Mouse (Mus musculus) megakaryocyte, embryonic 14.5 days (primary cell): Measurements from ENCODE around the gene Dnhd1.

Experiments used
- FLI1 ChIP-seq: IDR thresholded peaks from 2 replicates; pipeline ENCODE4 v1.6.1; 2012; ENCODE audit warnings: low read length, inconsistent platforms, mixed read lengths
- GATA1 ChIP-seq: IDR thresholded peaks from 3 replicates; pipeline ENCODE4 v1.6.1; 2012; ENCODE audit warnings: mixed read lengths, low read length, inconsistent platforms, borderline replicate concordance

- TF ChIP-seq GATA1 (no peak), FLI1 (no peak)
These were observed 11.3 kb upstream of the Dnhd1 start for GRCm38 (mm10) chr7:105639304-105639703.
